Mouse (Mus musculus): ENCODE measurements at regions not wholly inside any gene's neighbourhood (a gene's known extent, or its start where the extent isn't known, plus 50 kb on each side); places are given as distances from the start of the nearest gene placed in this dataset.

DNA sequence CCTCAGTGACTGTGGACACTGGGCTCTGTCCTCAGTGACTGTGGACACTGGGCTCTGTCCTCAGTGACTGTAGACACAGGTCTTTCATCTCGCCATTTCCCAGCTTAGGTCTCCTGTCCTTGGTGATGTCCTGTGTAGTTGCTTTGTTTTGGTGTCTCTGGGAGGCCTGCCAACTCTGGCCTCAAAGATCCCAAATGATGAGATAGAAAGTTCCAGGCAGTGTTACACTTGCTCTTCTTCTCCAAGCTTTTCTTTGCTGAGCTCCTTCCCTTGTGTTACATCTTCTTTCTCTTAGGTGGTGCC lies 71.0 kb upstream of the Ifne start:
- TF ChIP-seq CTCF (conservative IDR thresholded peaks at IDR 0.05; ENCODE audit: insufficient read depth, insufficient read length, low read depth, low read length): no peak
- TF ChIP-seq POLR2A (IDR thresholded peaks at IDR 0.05; ENCODE audit: low read depth, low read length): no peak

Measured in kidney, adult 2 months (tissue).